Mouse (Mus musculus): ENCODE data around the gene Ccdc85c.

The Ccdc85c gene

DNA sequence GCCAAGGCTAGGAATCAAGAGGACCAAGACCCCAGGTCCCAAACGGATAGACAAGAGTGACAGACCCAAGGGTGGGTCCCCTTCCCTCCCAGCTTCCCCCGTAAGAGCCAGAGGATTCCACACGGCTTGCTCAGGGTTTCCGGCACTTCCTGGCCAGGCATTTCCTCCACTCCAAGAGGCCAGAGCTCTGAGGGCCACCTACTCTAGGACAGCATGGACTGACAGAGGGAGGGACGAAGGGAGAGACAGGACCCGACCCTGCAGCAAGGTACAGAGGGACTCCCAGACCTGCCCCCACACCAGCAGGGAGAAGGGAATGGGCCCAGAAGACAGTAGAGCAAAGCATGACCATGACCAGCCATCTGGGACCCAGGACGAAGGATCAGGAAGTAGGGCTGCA, 7.6 kb downstream of the Ccdc85c start:
- no peak for DNase-seq (ENCODE audit: low spot score)

DNA sequence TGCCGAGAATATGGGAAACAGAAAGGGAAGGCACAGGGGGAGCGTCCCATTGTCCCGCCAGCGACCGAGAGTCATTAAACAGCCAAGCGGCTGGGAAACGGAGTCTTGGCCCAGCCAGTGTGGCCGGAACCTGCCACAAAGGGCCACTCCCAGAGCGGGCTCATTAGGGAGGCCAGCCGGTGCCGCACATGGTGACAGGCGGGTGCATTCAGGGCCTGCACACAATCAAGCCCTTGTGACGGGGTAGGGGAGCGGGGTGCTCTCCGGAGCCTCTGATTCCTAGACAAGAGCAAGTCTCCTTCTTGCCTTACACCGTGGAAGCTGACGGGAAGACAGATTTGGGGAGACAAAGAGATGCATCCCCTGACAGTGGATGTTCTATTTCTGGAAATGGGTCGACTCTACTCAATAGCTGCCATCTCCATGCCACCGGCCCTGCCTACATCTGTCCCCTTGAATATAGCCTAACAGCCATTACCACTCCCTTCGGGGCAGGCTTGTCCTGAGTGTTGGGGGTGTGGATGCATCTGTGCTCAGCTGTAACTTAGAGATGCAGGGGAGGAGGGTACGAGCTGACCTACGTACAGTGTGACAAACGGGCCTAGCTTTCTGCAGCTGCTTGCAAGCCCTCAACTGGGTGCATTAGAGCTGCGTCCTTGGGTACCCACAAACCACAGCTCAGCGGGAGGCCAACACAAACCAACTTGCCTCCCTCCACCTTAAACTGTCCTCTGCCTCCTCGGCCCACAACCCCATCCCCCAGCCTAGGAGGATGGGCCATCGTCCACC, 9.2 kb downstream of the Ccdc85c start:
- DNase-seq (ENCODE audit: low spot score): no peak

DNA sequence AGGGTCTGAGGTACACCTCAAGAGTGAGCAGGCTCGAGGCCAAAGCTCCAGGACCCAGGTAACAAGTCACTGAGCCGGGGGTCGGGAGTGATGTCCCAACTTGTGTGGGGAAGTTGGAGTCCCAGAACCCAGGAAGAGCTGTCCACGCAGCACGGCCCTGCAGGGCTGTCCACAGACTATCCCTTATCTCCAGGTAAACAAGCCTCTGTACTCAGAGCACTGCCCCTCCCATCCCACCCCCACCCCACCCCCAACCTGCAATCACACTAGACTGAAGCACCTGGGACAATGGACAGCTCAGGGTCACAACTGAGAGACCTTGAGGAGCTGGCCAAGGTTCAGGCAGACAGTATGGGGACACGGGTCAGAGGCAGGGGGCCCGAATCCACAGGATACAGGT, 10.3 kb downstream of the Ccdc85c start:
- DNase-seq (ENCODE audit: low spot score): no peak

DNA sequence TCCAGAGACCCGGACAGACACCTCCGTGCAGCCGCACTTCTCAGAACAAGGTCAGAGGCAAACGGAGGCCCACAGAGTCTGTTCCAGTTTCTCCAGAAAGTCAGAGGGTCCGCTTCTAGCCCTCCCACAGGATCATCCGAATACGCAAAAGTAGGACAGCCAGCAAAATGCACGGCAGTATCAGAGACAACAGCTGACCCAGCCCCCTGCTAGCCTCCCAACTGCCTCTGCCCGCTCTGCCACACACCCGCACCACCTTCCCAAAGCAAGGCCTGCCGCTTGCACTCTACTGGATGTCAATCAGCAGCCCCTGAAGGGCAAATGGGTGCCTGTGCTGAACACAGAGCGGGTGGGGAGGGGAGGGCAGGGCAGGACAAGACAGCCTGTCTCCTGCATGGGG, 14.3 kb downstream of the Ccdc85c start:
- DNase-seq (ENCODE audit: low spot score): no peak

DNA sequence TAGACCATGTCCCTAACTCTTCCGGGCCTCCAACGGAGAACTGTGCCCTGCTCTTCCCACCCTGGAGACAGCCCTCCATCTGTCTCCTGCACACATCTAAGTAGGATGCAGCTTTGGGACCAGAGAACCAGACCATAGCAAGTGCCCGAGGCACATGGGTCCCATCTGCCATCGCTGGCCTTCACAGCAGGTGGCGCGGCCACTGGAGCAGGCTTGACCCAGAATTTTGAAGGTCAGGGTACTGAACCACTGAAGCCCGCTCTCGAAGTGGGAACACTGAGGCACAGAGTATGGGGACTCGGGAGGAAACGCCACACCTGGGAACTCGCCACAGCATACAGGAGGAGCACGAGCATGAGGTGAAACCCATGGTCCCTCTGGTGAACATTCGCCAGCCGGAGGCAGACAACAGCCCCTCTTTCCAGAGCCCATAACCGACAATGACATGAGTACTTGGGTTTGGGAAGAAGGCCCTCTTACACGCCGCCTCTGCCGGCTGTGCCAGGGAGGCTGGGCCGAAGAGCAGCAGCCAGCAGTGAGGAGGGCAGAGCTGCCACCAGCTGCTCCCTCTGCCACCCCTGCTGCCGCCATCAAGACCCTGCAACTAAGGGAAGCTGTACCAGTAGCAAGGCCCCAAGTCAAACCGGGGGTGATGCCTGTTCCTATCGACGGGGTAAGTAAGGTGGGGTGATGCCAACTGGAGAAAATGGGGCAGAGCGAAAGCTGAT, 15.7 kb downstream of the Ccdc85c start:
- DNase-seq (ENCODE audit: low spot score): no peak

DNA sequence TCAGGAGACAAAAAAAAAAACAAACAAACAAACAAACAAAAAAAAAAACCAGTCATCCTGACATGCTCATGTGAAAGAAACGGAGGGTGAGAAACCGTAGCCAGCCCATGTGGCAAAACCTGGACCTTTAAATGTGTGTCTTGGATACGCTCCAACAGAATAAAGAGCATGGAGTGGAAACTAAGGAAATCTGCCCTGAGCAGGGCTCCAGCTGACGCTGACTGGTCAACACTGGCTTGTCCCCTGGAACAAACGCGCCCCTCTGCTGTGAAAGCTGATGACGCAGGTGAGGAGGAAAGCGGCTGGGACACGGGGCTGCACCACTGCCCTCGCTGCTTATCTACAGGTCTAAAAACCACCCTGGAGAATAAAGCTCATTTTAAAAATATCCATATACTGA, 18.5 kb downstream of the Ccdc85c start:
- no peak for DNase-seq (ENCODE audit: low spot score)

DNA sequence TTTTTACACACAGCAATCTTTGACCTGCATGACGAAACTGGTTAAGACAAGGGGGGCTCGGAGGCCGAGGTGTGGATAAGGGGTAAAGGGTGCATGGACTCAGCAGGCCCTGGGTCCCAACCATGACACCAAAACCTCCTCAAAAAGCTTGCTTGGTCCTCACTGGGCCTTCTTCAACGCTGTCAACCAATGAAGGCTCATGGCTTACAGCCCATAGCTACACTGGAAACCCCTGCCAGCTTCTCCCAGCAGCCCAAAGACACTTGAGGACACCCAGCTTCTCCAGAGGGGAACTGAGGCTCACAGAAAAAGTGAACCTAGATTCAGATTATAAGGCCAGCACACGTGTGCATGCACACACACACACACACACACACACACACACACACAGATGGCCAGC, 19.3 kb downstream of the Ccdc85c start:
- no peak for DNase-seq (ENCODE audit: low spot score)

DNA sequence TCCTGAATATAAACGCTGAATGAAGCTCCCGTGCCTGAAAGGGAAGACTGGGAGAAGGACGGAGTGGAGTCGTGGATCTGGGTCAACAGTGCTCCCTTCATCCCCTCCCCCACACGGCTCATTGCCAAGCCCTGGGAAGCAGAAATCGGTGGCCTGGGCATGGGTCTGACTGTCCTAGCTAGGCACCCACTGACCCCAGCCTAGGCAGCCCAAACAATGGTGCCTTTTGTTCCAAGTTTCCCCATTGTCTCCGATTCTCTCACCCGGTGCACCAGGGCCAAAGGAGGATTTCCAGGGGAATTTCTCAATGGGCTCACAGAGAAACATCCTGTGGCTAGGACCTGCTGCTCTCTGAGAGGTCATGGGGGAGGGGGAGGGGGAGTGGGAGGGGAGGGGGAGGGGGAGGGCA, 19.7 kb downstream of the Ccdc85c start:
- no peak for DNase-seq (ENCODE audit: low spot score)

DNA sequence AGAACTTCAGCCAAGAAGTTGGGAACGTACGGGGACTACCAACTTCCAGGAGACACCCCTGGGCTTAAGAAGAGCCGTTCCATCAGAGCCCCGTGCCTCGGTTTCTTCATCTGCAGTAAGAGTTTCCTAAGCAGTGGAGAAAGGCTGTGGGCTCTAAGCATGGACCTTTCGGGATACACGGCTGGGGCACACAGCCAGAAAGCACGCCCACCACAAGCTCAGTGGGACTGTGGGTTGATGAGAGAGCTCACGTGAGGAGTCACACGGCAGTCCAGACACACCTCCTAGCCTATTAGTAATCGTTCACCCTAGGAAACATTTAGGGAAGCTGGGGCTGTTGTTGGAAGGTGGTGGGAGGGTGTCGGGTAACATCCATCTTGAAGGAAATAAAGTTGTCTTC, 22.2 kb downstream of the Ccdc85c start:
- DNase-seq (ENCODE audit: low spot score): no peak

DNA sequence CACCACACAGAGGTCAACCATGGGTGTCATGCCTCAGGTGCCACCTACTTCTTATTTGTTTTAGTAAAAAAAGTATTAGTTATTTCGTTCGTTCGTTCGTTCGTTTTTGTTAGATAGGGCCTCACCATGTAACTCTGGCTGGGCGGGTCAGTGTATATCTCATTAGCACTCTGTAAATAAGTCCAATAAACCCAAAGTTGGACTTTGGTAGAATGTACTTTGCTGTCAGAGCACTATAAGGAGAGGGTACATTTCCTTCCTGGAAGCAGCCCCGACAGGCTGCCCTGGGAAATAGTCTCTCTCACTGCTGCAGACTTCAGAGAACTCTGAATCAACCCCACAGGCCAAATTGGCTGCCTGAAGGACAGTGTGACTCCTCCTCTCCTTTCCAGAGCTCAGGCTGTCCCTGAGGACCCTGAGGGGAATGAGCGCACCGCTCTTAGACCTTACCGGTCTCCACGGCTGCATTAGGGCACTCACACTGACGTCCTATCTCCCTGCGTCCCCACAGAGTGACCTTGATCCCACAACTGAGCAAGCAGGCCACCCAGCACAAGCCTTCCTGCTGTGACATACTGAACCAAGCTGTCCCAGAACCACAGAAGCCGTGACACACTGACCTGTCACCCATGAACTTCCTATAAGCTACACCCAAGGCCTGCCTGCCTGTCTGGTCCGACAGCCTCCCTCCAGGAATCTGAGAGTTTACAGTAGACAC, 23.2 kb downstream of the Ccdc85c start:
- no peak for DNase-seq (ENCODE audit: low spot score)

DNA sequence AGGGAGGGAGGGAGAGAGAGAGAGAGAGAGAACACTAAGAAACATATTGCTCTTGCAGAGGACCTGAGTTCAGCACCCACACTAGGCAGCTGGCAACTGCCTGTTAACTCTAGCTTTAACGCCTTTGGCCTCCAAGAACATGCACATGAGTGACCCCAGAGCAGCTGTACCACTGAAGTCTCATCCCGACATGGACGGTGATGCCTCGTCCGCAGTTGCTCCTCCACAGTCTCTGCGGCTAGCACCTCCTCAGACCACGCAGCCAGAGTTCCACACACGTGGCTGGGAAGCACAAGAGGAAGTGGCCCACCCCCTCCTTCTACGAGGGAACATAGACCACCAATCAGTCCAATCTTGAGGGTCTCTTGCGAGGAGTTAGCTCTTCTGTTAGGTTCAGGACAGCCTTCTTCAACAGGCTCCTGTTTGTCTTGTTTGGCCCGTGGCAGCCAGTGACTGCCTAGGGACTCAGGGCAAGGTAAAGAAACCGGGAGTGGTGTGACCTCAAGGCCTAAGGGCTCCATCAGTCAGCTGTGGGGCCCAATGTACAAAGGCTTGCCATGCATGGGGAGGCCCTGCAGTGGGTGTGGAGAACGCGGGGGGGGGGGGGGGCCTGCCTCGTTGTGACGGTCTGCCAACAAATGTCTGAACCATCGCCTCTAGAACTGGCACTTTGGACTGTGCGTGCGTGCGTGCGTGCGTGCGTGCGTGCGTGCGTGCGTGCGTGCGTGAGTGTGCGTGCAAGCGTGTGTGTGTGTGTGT, 24.0 kb downstream of the Ccdc85c start:
- no peak for DNase-seq (ENCODE audit: low spot score)

DNA sequence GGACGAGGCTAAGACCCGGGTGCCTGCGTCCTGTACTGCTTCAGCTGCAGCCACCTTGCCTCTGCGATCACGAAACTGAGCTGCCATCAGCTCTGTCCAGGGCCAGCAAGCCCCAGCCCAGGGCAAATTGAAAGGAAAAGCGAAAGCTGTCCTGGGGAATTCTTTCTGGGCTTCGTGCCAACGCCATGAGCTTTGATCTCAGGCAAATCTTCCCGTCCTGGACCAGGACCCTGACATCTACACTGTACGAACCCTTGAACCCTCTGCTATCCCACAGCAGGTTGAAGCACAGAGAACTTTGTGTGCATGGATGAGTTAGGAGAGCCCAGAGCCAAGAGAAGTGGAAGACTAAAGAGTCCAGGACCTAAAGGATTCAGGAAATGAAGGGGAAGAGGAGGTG, 25.7 kb downstream of the Ccdc85c start:
- DNase-seq (ENCODE audit: low spot score): no peak

DNA sequence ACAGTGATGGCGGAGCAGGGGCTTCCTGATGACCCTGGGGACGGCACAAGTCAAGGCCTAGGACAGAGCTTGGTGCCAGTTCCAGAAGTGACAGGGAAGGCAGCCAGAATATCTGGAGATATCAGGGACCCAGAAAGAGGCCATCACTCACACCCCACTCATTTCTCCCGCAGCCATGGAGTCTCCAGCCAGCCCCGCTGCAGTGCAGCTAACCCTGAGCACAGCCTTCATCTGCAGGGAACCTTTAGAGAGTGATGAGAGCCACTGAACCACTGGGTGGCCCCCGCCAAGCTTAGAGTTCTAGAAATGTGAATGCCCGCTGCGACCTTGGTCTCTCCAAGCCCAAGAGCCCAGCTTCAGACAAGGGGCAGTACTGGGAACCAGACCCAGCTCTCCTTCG, 26.2 kb downstream of the Ccdc85c start:
- no peak for DNase-seq (ENCODE audit: low spot score)

DNA sequence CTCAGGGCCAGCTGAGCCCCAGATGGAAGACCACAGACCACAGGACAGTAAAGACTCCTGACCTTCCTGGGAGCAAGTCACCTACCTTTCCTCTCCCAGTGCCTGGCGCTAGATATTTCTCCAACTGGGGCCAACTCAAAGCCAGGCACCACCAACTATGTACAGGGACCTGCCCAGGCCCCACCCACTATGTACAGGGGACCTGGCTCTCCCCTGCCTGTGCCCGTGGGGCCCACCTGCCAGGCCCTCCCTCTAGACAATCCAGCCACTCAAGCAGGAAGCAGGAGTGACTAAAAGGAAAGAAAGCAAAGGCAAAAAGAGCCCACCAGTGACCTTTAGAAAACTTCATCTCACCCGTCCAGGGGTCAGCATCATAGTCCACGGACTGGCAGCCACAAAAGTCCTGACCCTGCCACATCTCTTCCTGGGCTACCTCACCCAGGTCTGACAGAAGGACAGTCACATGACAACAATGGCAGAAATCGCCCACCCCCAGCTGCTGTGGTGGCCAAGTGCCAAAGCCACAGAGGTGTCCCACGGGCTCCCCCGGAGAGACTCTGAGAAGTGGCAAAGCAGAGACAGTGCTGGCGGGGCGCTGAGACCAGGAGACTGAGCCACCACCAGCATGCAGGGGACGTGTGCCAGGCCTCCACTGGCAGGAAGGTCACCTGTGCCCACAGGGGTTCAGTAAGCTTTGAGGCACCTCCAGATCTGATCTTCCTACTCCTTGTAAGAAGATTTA, 28.3 kb downstream of the Ccdc85c start:
- DNase-seq (ENCODE audit: low spot score): no peak

DNA sequence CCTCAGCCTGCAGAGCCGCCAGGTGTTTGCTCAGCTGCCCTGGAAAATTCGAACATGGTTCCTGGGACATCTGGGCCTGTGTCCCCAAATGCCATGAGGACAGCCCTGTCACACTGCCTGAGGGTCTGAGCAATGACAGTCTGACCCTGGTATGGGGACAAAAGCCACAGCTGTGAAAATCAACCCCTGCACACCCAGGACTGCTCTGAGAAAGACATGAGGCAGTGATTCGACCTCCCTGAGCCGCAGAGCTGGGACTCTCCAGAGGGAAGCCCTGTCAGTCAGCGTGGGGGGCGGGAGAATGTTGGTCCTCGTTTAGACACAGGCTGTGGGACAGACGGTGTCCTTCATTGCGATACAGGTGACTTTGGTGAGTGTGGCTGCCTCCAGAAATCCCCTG, 29.6 kb downstream of the Ccdc85c start:
- DNase-seq (ENCODE audit: low spot score): no peak

DNA sequence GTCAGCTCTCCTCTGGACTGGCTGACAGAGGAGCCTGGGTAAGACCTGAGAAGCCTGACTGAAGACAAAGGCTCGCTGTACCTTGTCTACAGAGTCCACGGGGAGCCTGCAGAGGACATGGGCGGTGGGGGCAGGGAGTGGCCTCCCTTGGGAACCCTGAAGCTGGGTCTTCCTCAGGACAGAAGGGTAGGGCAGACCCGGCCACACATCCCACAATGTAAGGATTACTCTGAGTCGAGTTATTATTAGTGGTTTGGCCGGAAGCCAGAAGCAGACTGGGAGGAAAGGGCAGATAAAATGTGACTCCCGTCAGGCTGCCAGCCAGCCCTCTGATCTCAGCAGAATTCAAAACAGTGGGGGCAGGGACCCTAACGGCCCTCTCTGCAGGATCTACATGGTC, 30.4 kb downstream of the Ccdc85c start:
- DNase-seq (ENCODE audit: low spot score): no peak

DNA sequence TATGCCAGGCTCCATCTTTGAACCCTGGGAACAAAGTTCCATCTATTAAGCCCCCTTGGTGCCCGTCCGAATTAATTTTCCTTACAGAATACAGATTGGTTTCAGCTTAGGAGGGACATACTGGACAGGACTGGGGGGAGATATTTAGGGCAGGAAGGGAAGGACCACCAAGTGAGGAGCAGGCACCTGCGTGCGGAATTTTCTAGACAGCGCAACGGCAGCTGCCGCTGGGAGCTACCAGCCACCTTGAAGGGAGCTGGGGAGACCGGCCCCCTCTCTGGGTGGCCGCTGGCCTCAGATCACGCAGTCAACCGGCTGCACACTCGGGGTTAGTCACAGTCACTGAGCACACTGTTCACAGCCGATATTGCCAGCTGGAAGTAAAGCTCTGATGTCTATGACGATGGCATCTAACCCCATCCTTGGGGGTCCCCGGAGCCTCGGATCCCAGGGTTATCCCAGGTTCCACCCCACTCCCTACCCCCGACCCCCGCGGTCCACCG, 32.9 kb downstream of the Ccdc85c start:
- no peak for DNase-seq (ENCODE audit: low spot score)

DNA sequence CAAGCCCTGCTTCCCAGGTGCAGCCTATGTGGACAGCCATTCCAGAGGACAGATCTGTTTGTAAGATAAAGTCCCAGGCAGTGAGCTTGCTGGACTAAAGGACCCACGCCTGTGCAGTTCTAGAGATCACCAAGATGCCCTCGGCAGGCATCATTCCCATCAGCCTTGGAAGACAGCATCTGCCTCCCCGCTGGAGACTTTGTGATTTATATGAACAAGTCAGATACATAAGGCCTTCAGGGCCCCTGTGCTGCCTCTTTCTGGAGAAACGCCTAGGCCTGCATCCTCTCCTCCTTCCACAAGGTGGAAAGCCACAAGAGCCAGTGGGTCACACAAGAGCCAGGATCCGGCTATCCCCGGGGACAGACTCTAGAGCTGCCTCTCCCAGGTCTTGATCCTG, 33.6 kb downstream of the Ccdc85c start:
- no peak for DNase-seq (ENCODE audit: low spot score)

DNA sequence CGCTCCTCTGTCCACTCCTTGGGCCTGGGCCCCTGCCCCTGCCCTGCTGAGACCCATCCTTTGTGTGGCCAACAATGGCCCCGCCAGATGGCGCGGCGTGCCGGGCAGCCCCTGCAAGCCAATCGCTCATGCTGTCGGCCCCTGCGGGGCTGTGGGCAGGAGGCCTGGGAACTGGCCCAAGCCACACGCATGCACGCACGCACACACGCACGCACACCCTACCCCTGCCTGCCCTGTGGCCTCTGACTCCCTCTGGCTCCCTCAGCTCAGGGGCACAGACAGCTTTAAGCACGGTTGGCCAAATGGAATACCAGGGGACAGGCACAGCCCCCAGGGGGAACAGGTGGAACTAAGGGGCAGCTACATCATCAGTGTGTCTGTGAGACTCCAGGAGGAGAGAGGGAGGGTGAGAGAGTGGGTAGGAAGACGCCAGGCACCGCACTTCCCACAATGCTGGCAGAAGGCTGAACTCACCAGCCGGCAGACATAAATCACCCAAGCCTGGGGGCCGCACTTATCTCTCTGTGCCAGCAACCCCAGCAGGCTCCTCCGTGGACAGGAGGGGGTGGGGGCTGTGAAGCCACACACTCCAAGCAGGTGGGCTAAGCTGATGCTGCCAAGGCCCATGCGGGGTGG, 34.2 kb downstream of the Ccdc85c start:
- DNase-seq (ENCODE audit: low spot score): no peak

DNA sequence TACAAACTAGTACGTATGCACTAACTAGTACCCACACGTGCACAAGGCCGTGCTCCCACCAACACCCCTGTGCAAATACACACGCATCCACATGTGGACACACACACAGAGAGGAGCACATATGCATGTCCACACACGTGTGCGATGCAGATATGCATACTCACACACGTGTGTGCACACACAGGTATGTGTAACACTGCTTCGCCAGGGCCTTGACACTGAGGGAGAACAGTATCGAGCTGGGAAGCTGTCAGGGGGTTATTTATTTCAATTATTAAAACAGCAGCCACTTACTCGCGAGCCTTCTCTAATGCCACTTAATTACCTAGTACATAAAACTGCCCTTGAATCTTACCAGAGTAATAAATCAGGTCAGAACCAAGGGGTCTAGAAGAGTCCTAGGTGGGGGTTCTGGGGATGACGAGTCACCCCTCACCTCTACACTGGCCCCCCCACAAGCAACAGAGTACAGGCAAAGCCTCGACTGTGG, 34.8 kb downstream of the Ccdc85c start:
- no peak for DNase-seq (ENCODE audit: low spot score)

DNA sequence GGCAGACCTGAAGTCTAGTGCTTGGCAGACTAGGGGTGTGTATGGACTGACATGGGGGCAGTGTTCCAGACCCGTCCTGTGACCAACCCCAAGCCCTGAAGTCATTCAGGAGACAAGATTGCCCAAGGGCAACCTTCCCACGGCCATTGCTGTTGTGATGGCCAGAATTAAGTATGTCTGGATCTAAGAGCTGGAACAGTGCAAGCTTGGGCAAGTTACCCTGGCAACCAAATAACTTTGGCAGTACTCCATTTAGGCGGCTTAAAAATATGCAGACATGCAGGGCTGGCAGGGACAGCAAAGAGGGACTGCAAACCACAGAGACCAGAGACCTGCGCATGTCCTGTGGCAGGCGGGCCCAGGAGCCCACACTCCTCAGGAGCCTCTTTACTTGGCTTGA, 35.8 kb downstream of the Ccdc85c start:
- DNase-seq (ENCODE audit: low spot score): no peak

Measured in spleen, adult 12 weeks (tissue).